ENCODE assay signal across 8 mouse cellular contexts in genomic region chrX:8074430-8075014, GRCm38 (mm10). TPM values are rescaled to one million over a fixed set of nuclear protein-coding genes. Genes with fewer than 3 reads are reported as not detected.
DNase-seq lines count a peak whose midpoint lies in the region; ATAC-seq lines count a peak whose summit lies in the region.

Gene Suv39h1 (minus strand): TSS chrX:8074760.

- H3K79me2 ChIP-seq in macrophage (ENCODE audit: inconsistent target): peaks cover 34% of the 10 kb centered on the region

- WGBS in hindbrain, embryonic 16.5 days: 22% methylated on average over 46 of the region's 46 CpGs
- 18% methylated on average over 41 of the region's 46 CpGs for WGBS in macrophage (ENCODE audit: missing documents)

- H3K27ac ChIP-seq in hindbrain, embryonic 16.5 days (ENCODE audit: low read depth, low read length): peak within 1 kb of the TSS; percentile 86
- H3K27ac ChIP-seq in macrophage: peak within 1 kb of the TSS; percentile 62

- peak within 1 kb of the TSS; percentile 61 for H3K4me3 ChIP-seq in hindbrain, embryonic 16.5 days (ENCODE audit: low read length)
- peak within 1 kb of the TSS; percentile 69 for H3K4me3 ChIP-seq in macrophage (ENCODE audit: inconsistent target)

- peak; percentile 73 for DNase-seq in WW6 (ENCODE audit: low read depth, low spot score)
- peak; percentile 65 to 86 for DNase-seq in cerebellum, postnatal 4 days (ENCODE audit: low spot score in 2 of 2)
- peak; percentile 93 for DNase-seq in gastrocnemius, adult 18-20 months (ENCODE audit: low spot score)
- peak; percentile 86 to 92 for DNase-seq in left cerebral cortex, adult 18-20 months (ENCODE audit: low spot score in 2 of 2)
- peak; percentile 95 for DNase-seq in right cerebral cortex, adult 18-20 months
- DNase-seq in urinary bladder, postnatal 10 days (ENCODE audit: low spot score): peak; percentile 69

- H3K36me3 ChIP-seq in hindbrain, embryonic 16.5 days (ENCODE audit: control insufficient read depth, insufficient read depth, low read length): no peaks in the 10 kb centered on the region
- no peaks in the 10 kb centered on the region for H3K36me3 ChIP-seq in macrophage (ENCODE audit: inconsistent target)

- H3K9ac ChIP-seq in hindbrain, embryonic 16.5 days (ENCODE audit: low read depth, low read length): peak within 1 kb of the TSS; percentile 64

- no peaks in the 10 kb centered on the region for H3K27me3 ChIP-seq in hindbrain, embryonic 16.5 days (replicated peaks; ENCODE audit: control insufficient read depth, insufficient read depth, low read length)

- no peaks in the 10 kb centered on the region; the same call in 1 of the 2 replicates for H3K4me1 ChIP-seq in hindbrain, embryonic 16.5 days (ENCODE audit: control insufficient read depth, insufficient read depth, low read depth, low read length)

- H3K9me3 ChIP-seq in hindbrain, embryonic 16.5 days (ENCODE audit: control insufficient read depth, low read length): peaks cover 2% of the 10 kb centered on the region; the same call in 1 of the 2 replicates

- peak within 1 kb of the TSS; percentile 57 for H3K4me2 ChIP-seq in hindbrain, embryonic 16.5 days (ENCODE audit: low read length)

- ATAC-seq in hindbrain, embryonic 16.5 days: peak; percentile 97

RNA-seq across cellular contexts. Expression of gene Suv39h1, which starts in this region (rescaled TPM):
- 1 to 10 TPM; 4.5 TPM for total RNA-seq in gastrocnemius, adult 18-20 months (2021)
- 34.2 and 41.4 TPM in 2 replicates for polyA plus RNA-seq in hindbrain, embryonic 16.5 days (2015; fragmentation: Nextera tagmentation; extraction: Ambion mirVana)
- total RNA-seq in left cerebral cortex, adult 18-20 months (2021): 10 to 100 TPM; 21.1 to 30.2 TPM
- 10 to 100 TPM in 20 of 26 experiments, 1 to 10 TPM in 6; 5.6 to 28.2 (median 15.0) TPM for total RNA-seq in macrophage (2018; cell fraction: chromatin; rRNA removed)
- total RNA-seq in macrophage (2018; cell fraction: cytosol; rRNA removed): 10 to 100 TPM in 21 of 26 experiments, 1 to 10 TPM in 5; 6.3 to 15.3 (median 10.6) TPM
- total RNA-seq in macrophage (2018; cell fraction: nucleus; rRNA removed): 10 to 100 TPM in 21 of 26 experiments, 1 to 10 TPM in 5; 7.4 to 40.0 (median 14.6) TPM
- 9.2 to 19.9 TPM (median 11.6 TPM) in 3 replicates for polyA plus RNA-seq in macrophage (2018)

Comparison
In these comparisons a context has a peak if more than half of its experiments do, and no peak if none do; other contexts are left out.
1. Peak in every context shown above with its lines: DNase-seq, ATAC-seq, H3K4me3 ChIP-seq and H3K27ac ChIP-seq.
2. RNA of gene Suv39h1 (total RNA-seq): 21.1 to 30.2 TPM in left cerebral cortex, adult 18-20 months; 4.5 TPM in gastrocnemius, adult 18-20 months; every median in the first group is over 4 times any median in the second.